Mouse (Mus musculus) heart, embryonic 15.5 days (tissue): Measurements from ENCODE around the gene Copz2. TPM values are rescaled to one million over a fixed set of nuclear protein-coding genes. Genes with fewer than 3 reads are reported as not detected.

Experiments
- ATAC-seq: fragments of 200-750 bp; cut with Nextera tagmentation; replicated peaks from 2 replicates; pipeline ENCODE4 v1.8.0; 2017; ENCODE audit warnings: low read depth, moderate TSS enrichment; ENCODE audit not compliant: insufficient number of reproducible peaks, insufficient read depth, low FRiP score
- H3K27ac ChIP-seq: fragments of 300-500 bp; sonication (generic); 2 replicates; pipeline ENCODE4 v1.5.1; 2015; ENCODE audit warnings: mild to moderate bottlenecking, inconsistent platforms
- H3K27me3 ChIP-seq: fragments of 300-500 bp; sonication (generic); 2 replicates; pipeline ENCODE4 v1.6.1; 2015; ENCODE audit warnings: inconsistent platforms
- H3K36me3 ChIP-seq: fragments of 300-500 bp; sonication (generic); 2 replicates; pipeline ENCODE4 v1.6.1; 2015; ENCODE audit warnings: mild to moderate bottlenecking, inconsistent platforms
- H3K4me1 ChIP-seq: fragments of 300-500 bp; sonication (generic); replicated peaks from 2 replicates; pipeline ENCODE4 v1.6.1; 2015; ENCODE audit warnings: inconsistent platforms
- H3K4me2 ChIP-seq: fragments of 300-500 bp; sonication (generic); 2 replicates; pipeline ENCODE4 v1.6.1; 2015; ENCODE audit warnings: inconsistent platforms, mild to moderate bottlenecking, moderate library complexity
- H3K4me3 ChIP-seq: fragments of 300-500 bp; sonication (generic); 2 replicates; pipeline ENCODE4 v1.5.1; 2015; ENCODE audit warnings: mild to moderate bottlenecking, inconsistent platforms
- H3K9ac ChIP-seq: fragments of 300-500 bp; sonication (generic); 2 replicates; pipeline ENCODE4 v1.6.1; 2015; ENCODE audit warnings: mild to moderate bottlenecking, inconsistent platforms
- H3K9me3 ChIP-seq: fragments of 300-500 bp; sonication (generic); replicated peaks from 2 replicates; pipeline ENCODE4 v1.6.1; 2016; ENCODE audit warnings: inconsistent platforms
- WGBS: fragments of 180-500 bp; shearing (Covaris S2); methylation state at CpG from one replicate; pipeline ENCODE4 v1.1.7; 2015; ENCODE audit warnings: mixed read lengths; 5-methylcytosine and 5-hydroxymethylcytosine counted together
- microRNA counts: library from miRNA; unstranded; fragments of <30 nt; microRNA quantifications from one replicate; lab custom pipeline; 2016
- microRNA-seq: library from miRNA; unstranded; fragments of <30 nt; microRNA quantifications from one replicate; pipeline ENCODE4, GENCODE M21; 2016
- polyA plus RNA-seq: library from polyadenylated mRNA; unstranded; fragments of >200 nt; fragmentation: Nextera tagmentation; extraction: Ambion mirVana; gene quantifications from 2 replicates; pipeline ENCODE4 v1.2.1, GENCODE M21; 2015

The Copz2 gene
- polyA plus RNA-seq, 1 experiment from 2014 or later, result 122 TPM

- no peak overlapping the region for H3K4me3 ChIP-seq
- 86% methylated on average over 12 of the region's 12 CpGs for WGBS
- peaks cover 23% of the 10 kb centered on the region for H3K36me3 ChIP-seq
- ATAC-seq, result no peak
- H3K27me3 ChIP-seq, result no peaks in the 10 kb centered on the region
- peaks cover 20% of the 10 kb centered on the region for H3K4me1 ChIP-seq
- H3K9ac ChIP-seq, result no peak overlapping the region
- no peak overlapping the region for H3K27ac ChIP-seq
- H3K9me3 ChIP-seq, result no peaks in the 10 kb centered on the region
- H3K4me2 ChIP-seq, result no peak overlapping the region
Measured at GRCm38 (mm10) chr11:96908594-96908993, 58.9 kb downstream of the Copz2 start.

- Histone ChIP-seq H3K9me3 (no peaks in the 10 kb centered on the region), H3K36me3 (peaks cover 23% of the 10 kb centered on the region), H3K4me1 (peaks cover 21% of the 10 kb centered on the region), H3K27ac (no peak overlapping the region), H3K4me3 (no peak overlapping the region), H3K9ac (no peak overlapping the region), H3K4me2 (no peak overlapping the region), H3K27me3 (no peaks in the 10 kb centered on the region)
- 27% methylated on average over 7 of the region's 7 CpGs for WGBS
- ATAC-seq, result peak; percentile 53; the same call in 1 of the 2 replicates
Measured at GRCm38 (mm10) chr11:96910003-96910402, 60.3 kb downstream of the Copz2 start.

MicroRNAs within 50 kb of the gene (microRNA counts, 519-probe panel; counts per million panel counts)
- microRNA mmu-miR-152 (lab: Ali Mortazavi, UCI), result 3,928 counts per million, percentile 90 among the panel's probes with 10 or more counts

Small RNA genes within 50 kb of the gene (microRNA-seq; reads per million reads assigned to microRNA genes)
- gene Mir152, result 193 reads per million, percentile 59 among the genes with 10 or more reads in this experiment

Other genes starting within 250 kb of the Copz2 start
- 10.9 and 13.4 TPM in 2 replicates for gene Snx11, start 72.3 kb upstream of the Copz2 start, polyA plus RNA-seq
- gene Cbx1, start 60.7 kb upstream of the Copz2 start, polyA plus RNA-seq, result 52.4 and 52.9 TPM in 2 replicates
- 75.3 and 79.0 TPM in 2 replicates for gene Nfe2l1, start 19.9 kb upstream of the Copz2 start, polyA plus RNA-seq
- 45.2 and 58.7 TPM in 2 replicates for gene Cdk5rap3, start 66.6 kb downstream of the Copz2 start, polyA plus RNA-seq
- 1.7 and 2.9 TPM in 2 replicates for gene Prr15l, start 78.2 kb downstream of the Copz2 start, polyA plus RNA-seq
- 65.2 and 74.8 TPM in 2 replicates for gene Pnpo, start 94.1 kb downstream of the Copz2 start, polyA plus RNA-seq
- 12.9 and 18.2 TPM in 2 replicates for gene Sp2, start 133.1 kb downstream of the Copz2 start, polyA plus RNA-seq
- 0.09 and 0.15 TPM in 2 replicates for gene Sp6, start 163.5 kb downstream of the Copz2 start, polyA plus RNA-seq
- gene Scrn2, start 180.1 kb downstream of the Copz2 start, polyA plus RNA-seq, result 14.7 and 20.3 TPM in 2 replicates
- gene Lrrc46, start 191.5 kb downstream of the Copz2 start, polyA plus RNA-seq, result 0.72 and 1.1 TPM in 2 replicates
- 61.1 and 67.3 TPM in 2 replicates for gene Mrpl10, start 191.7 kb downstream of the Copz2 start, polyA plus RNA-seq
- 4.4 and 8.5 TPM in 2 replicates for gene Osbpl7, start 200.8 kb downstream of the Copz2 start, polyA plus RNA-seq